Mouse (Mus musculus): ENCODE measurements around the gene Fbln7. TPM values are rescaled to one million over a fixed set of nuclear protein-coding genes. Genes with fewer than 3 reads are reported as not detected.

Fbln7 gene
- polyA plus RNA-seq, 1 experiment from 2014 or later = 0.35 TPM

DNA sequence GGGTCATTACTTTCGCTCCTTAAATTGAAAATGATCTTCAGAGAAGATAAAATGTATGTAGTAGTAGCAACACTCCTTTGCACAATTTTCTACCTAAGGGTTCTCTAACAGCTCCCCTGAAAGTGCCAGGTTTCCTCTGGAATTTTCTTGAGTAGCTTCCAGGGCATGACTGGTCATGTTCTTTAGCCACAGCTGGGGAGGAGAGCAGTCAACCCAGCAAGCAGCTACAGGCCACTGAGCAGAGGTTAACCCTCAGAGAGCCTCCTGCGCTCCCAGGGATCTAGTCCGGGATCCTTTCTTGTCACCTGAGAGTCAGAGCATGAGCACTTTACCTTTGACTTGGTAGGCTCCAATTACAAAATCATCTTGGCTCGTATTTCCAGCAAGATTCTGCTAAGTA, 62.0 kb downstream of the Fbln7 start:
- H3K4me2 ChIP-seq = no peak overlapping the region
- no peaks in the 10 kb centered on the region for H3K27me3 ChIP-seq
- WGBS (ENCODE audit: insufficient replicate concordance) = 72% methylated on average over 4 of the region's 4 CpGs
- no peak for ATAC-seq (ENCODE audit: insufficient read depth)
- no peak overlapping the region for H3K4me3 ChIP-seq (replicated peaks)
- no peak overlapping the region for H3K9ac ChIP-seq
- peaks cover 15% of the 10 kb centered on the region for H3K36me3 ChIP-seq (replicated peaks)
- no peak overlapping the region for H3K27ac ChIP-seq (replicated peaks)
- no peaks in the 10 kb centered on the region for H3K9me3 ChIP-seq (replicated peaks)
- H3K4me1 ChIP-seq (replicated peaks) = no peaks in the 10 kb centered on the region

DNA sequence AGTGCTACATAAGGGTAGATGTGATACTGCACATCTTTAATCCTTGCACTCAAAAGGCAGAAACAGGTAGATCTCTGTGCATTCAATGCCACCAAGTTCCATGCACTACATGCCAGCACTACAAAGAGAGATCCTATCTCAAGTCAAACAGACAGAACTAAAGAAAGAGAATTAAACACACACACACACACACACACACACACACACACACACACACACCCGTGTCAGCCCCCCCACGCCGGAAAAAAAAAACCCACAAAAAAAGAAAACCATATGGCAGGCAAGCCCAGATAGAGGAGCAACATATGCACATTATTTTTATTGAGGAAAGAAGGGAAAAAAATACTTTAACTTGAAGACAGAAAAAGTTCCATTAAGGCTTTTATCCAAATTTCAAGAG, 65.7 kb downstream of the Fbln7 start:
- ATAC-seq (ENCODE audit: insufficient read depth) = no peak
- Histone ChIP-seq H3K27me3 (no peaks in the 10 kb centered on the region), H3K27ac (replicated peaks) (no peak overlapping the region), H3K9me3 (replicated peaks) (no peaks in the 10 kb centered on the region), H3K36me3 (replicated peaks) (peaks cover 33% of the 10 kb centered on the region), H3K4me2 (no peak overlapping the region), H3K9ac (no peak overlapping the region), H3K4me1 (replicated peaks) (no peaks in the 10 kb centered on the region), H3K4me3 (replicated peaks) (no peak overlapping the region)
- WGBS (ENCODE audit: insufficient replicate concordance) = 58% methylated on average over 3 of the region's 3 CpGs

DNA sequence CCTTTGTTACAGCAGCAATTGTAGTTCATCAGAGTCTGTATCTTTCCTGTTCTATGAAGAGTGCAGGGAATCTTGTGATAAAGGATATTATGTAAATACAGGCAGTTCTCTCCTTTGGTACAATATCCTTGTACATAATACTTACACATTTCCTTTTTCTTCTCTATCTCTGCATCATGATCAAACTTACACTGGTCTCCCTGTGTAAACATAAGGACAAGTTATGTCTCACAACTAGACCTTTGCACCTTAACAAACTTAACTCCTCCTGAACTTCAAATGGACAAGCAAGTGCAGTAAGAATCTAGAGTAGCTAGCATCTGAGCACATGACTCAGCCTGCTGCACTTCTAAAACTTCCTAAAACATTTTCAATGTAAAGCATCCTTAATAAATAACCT, 67.9 kb downstream of the Fbln7 start:
- Histone ChIP-seq H3K9ac (no peak overlapping the region), H3K4me1 (replicated peaks) (no peaks in the 10 kb centered on the region), H3K4me2 (no peak overlapping the region), H3K4me3 (replicated peaks) (no peak overlapping the region), H3K36me3 (replicated peaks) (peaks cover 34% of the 10 kb centered on the region), H3K27me3 (no peaks in the 10 kb centered on the region), H3K9me3 (replicated peaks) (no peaks in the 10 kb centered on the region), H3K27ac (replicated peaks) (no peak overlapping the region)
- no peak for ATAC-seq (ENCODE audit: insufficient read depth)

DNA sequence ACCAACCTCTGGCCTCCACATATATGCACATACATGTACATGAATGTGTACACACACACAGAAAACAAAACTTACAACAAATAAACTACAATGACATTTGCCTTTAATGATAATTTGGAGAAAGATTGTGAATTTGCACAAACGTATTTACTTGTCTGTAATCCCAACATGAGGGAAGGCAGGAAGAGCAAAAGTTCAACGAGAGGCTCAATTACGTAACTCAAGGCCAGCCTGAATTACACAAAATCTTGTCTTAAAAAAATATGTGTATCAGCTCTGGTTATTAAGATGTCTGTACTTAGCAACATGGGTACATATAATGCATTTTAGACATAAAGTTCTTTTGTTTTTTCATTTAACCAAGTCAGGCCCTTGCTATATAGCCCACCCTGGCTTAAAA, 73.5 kb downstream of the Fbln7 start:
- Histone ChIP-seq H3K36me3 (replicated peaks) (peaks cover 15% of the 10 kb centered on the region), H3K9ac (no peak overlapping the region), H3K4me3 (replicated peaks) (no peak overlapping the region), H3K27me3 (no peaks in the 10 kb centered on the region), H3K4me2 (no peak overlapping the region), H3K4me1 (replicated peaks) (no peaks in the 10 kb centered on the region), H3K9me3 (replicated peaks) (no peaks in the 10 kb centered on the region), H3K27ac (replicated peaks) (no peak overlapping the region)
- WGBS (ENCODE audit: insufficient replicate concordance) = 63% methylated on average over 3 of the region's 3 CpGs
- no peak for ATAC-seq (ENCODE audit: insufficient read depth)

GRCm38 (mm10) chr2:128943538-128944528, 81.1 kb downstream of the Fbln7 start, which contains the start of gene Zc3h8:
Gene Zc3h8 (minus strand): TSS chr2:128944077.
- H3K4me2 ChIP-seq = peak within 1 kb of the TSS; percentile 99
- no peaks in the 10 kb centered on the region; the same call in 1 of the 2 replicates for H3K36me3 ChIP-seq (replicated peaks)
- H3K4me1 ChIP-seq (replicated peaks) = peaks cover 12% of the 10 kb centered on the region
- WGBS (ENCODE audit: insufficient replicate concordance) = 1% methylated on average over 65 of the region's 65 CpGs
- peak within 1 kb of the TSS; percentile 76 for H3K9ac ChIP-seq
- ATAC-seq (ENCODE audit: insufficient read depth) = peak; percentile 97
- H3K27ac ChIP-seq (replicated peaks) = peak within 1 kb of the TSS; percentile 79
- peak within 1 kb of the TSS; percentile 82 for H3K4me3 ChIP-seq (replicated peaks)
- peaks cover 2% of the 10 kb centered on the region for H3K27me3 ChIP-seq
- no peaks in the 10 kb centered on the region for H3K9me3 ChIP-seq (replicated peaks)

Small RNA genes lying within 50 kb of the gene (microRNA-seq; reads per million reads assigned to microRNA genes)
- not detected for gene Gm22859

Other genes with a start within 250 kb of the Fbln7 start
- 23.4 and 24.6 TPM in 2 replicates for gene Anapc1, start 175.6 kb upstream of the Fbln7 start, polyA plus RNA-seq (2015; fragmentation: Nextera tagmentation; extraction: Ambion mirVana)
- gene Mertk, start 164.0 kb upstream of the Fbln7 start, polyA plus RNA-seq (2015; fragmentation: Nextera tagmentation; extraction: Ambion mirVana) = 5.3 and 5.9 TPM in 2 replicates
- 8.7 and 8.8 TPM in 2 replicates for gene Tmem87b, start 44.9 kb upstream of the Fbln7 start, polyA plus RNA-seq (2015; fragmentation: Nextera tagmentation; extraction: Ambion mirVana)
- gene Zc3h8, start 81.1 kb downstream of the Fbln7 start, polyA plus RNA-seq (2015; fragmentation: Nextera tagmentation; extraction: Ambion mirVana) = 2.1 and 2.7 TPM in 2 replicates
- gene Zc3h6, start 104.4 kb downstream of the Fbln7 start, polyA plus RNA-seq (2015; fragmentation: Nextera tagmentation; extraction: Ambion mirVana) = 0.47 and 0.66 TPM in 2 replicates
- 2.9 and 3.3 TPM in 2 replicates for gene Gm10762, start 104.7 kb downstream of the Fbln7 start, polyA plus RNA-seq (2015; fragmentation: Nextera tagmentation; extraction: Ambion mirVana)
- gene Vinac1, start 185.2 kb downstream of the Fbln7 start, polyA plus RNA-seq (2015; fragmentation: Nextera tagmentation; extraction: Ambion mirVana) = not detected in 2 replicates
- 1.6 and 1.8 TPM in 2 replicates for gene Ttl, start 203.0 kb downstream of the Fbln7 start, polyA plus RNA-seq (2015; fragmentation: Nextera tagmentation; extraction: Ambion mirVana)
- 12.2 and 12.9 TPM in 2 replicates for gene Polr1b, start 238.0 kb downstream of the Fbln7 start, polyA plus RNA-seq (2015; fragmentation: Nextera tagmentation; extraction: Ambion mirVana)

Data from liver, embryonic 15.5 days (tissue).